Mouse (Mus musculus) midbrain, embryonic 11.5 days (tissue): ENCODE results near the gene Tefm. TPM values are rescaled to one million over a fixed set of nuclear protein-coding genes. Genes with fewer than 3 reads are reported as not detected.
A peak's percentile ranks its signal among the peaks of the same experiment; 100 is the strongest.
"Not testable (repeated sequence)": the region's sequence is repeated elsewhere in the genome, so short reads cannot be mapped to it uniquely, and the experiment has no call there.

Experiments used
- ATAC-seq: fragments of 200-750 bp; cut with Nextera tagmentation; 2 replicates; pipeline ENCODE4 v1.8.0; 2017; ENCODE audit warnings: moderate TSS enrichment, moderate library complexity; ENCODE audit not compliant: low FRiP score
- DNase-seq: peaks from one replicate; pipeline ENCODE4 v3.0.0; 2015; ENCODE audit warnings: low spot score; ENCODE audit errors: missing footprints
- H3K27ac ChIP-seq: fragments of 300-500 bp; sonication (generic); 2 replicates; pipeline ENCODE4 v1.5.1; 2014; ENCODE audit warnings: low read depth, low read length
- H3K27me3 ChIP-seq: fragments of 300-500 bp; sonication (generic); 2 replicates; pipeline ENCODE4 v1.6.1; 2014; ENCODE audit warnings: mild to moderate bottlenecking, low read length, moderate library complexity, mixed read lengths; ENCODE audit not compliant: control insufficient read depth, insufficient read depth
- H3K36me3 ChIP-seq: fragments of 300-500 bp; sonication (generic); 2 replicates; pipeline ENCODE4 v1.6.1; 2014; ENCODE audit warnings: mild to moderate bottlenecking, low read length, moderate library complexity, mixed read lengths; ENCODE audit not compliant: control insufficient read depth, insufficient read depth
- H3K4me1 ChIP-seq: fragments of 300-500 bp; sonication (generic); 2 replicates; pipeline ENCODE4 v1.6.1; 2014; ENCODE audit warnings: low read length; ENCODE audit not compliant: control insufficient read depth, insufficient read depth
- H3K4me2 ChIP-seq: fragments of 300-500 bp; sonication (generic); 2 replicates; pipeline ENCODE4 v1.6.1; 2014; ENCODE audit warnings: mild to moderate bottlenecking, moderate library complexity
- H3K4me3 ChIP-seq: fragments of 300-500 bp; sonication (generic); 2 replicates; pipeline ENCODE4 v1.5.1; 2014; ENCODE audit warnings: low read depth, low read length
- H3K9ac ChIP-seq: fragments of 300-500 bp; sonication (generic); 2 replicates; pipeline ENCODE4 v1.6.1; 2014; ENCODE audit warnings: low read length
- H3K9me3 ChIP-seq: fragments of 300-500 bp; sonication (generic); 2 replicates; pipeline ENCODE4 v1.6.1; 2016; ENCODE audit warnings: low read length; ENCODE audit not compliant: control insufficient read depth
- WGBS: fragments of 180-500 bp; shearing (Covaris S2); extraction: QIAGEN DNeasy Blood & Tissue Kit; methylation state at CpG from one replicate; pipeline ENCODE4 v1.1.7; 2014; 5-methylcytosine and 5-hydroxymethylcytosine counted together
- polyA plus RNA-seq: library from polyadenylated mRNA; unstranded; fragments of >200 nt; fragmentation: Nextera tagmentation; extraction: Ambion mirVana; gene quantifications from 2 replicates; pipeline ENCODE4 v1.2.1, GENCODE M21; 2014

Gene Tefm
- 29.7 and 30.3 TPM in 2 replicates for polyA plus RNA-seq

- WGBS, result under 1% methylated on average over 40 of the region's 40 CpGs
- peaks cover 4% of the 10 kb centered on the region; the same call in 1 of the 2 replicates for H3K36me3 ChIP-seq
- peak within 1 kb of the TSS; percentile 60 for H3K27ac ChIP-seq
- no peaks in the 10 kb centered on the region for H3K9me3 ChIP-seq
- H3K9ac ChIP-seq, result peak within 1 kb of the TSS; percentile 85
- peak; percentile 99 for DNase-seq
- peaks cover 8% of the 10 kb centered on the region for H3K4me1 ChIP-seq
- ATAC-seq, result peak; percentile 93
- H3K4me3 ChIP-seq, result peak within 1 kb of the TSS; percentile 73
- H3K27me3 ChIP-seq, result no peaks in the 10 kb centered on the region
- H3K4me2 ChIP-seq, result peak within 1 kb of the TSS; percentile 60
These were observed at the start of gene Tefm for GRCm38 (mm10) chr11:80141825-80142521. Tefm (minus strand) TSS chr11:80142175.

GRCm38 (mm10) chr11:80190280-80190679 is 48.3 kb upstream of the Tefm start:
- no peaks in the 10 kb centered on the region for H3K4me1 ChIP-seq
- H3K4me3 ChIP-seq, result no peak overlapping the region
- no peak overlapping the region for H3K4me2 ChIP-seq
- H3K9me3 ChIP-seq, result no peaks in the 10 kb centered on the region
- ATAC-seq (no peak), DNase-seq (no peak)
- no peaks in the 10 kb centered on the region for H3K36me3 ChIP-seq
- H3K27ac ChIP-seq, result no peak overlapping the region
- WGBS, result 79% methylated on average over 4 of the region's 4 CpGs
- no peak overlapping the region for H3K9ac ChIP-seq
- no peaks in the 10 kb centered on the region for H3K27me3 ChIP-seq

GRCm38 (mm10) chr11:80185441-80185976 is 43.5 kb upstream of the Tefm start:
- H3K4me2 ChIP-seq, ATAC-seq, H3K4me3 ChIP-seq, H3K27me3 ChIP-seq, H3K9me3 ChIP-seq, H3K36me3 ChIP-seq, H3K27ac ChIP-seq, H3K4me1 ChIP-seq, H3K9ac ChIP-seq, DNase-seq: not testable (repeated sequence)
- 70% methylated on average over 5 of the region's 5 CpGs for WGBS

GRCm38 (mm10) chr11:80184531-80185071 is 42.6 kb upstream of the Tefm start:
- DNase-seq (peak; percentile 85), ATAC-seq (no peak)
- Histone ChIP-seq H3K9me3 (no peaks in the 10 kb centered on the region), H3K4me2 (no peak overlapping the region), H3K27ac (no peak overlapping the region), H3K36me3 (no peaks in the 10 kb centered on the region), H3K4me1 (no peaks in the 10 kb centered on the region), H3K27me3 (no peaks in the 10 kb centered on the region), H3K4me3 (peak overlapping the region; percentile 40; the same call in 1 of the 2 replicates), H3K9ac (no peak overlapping the region)
- WGBS, result 91% methylated on average over 6 of the region's 6 CpGs

GRCm38 (mm10) chr11:80183705-80184255 is 41.8 kb upstream of the Tefm start, which contains the start of gene Rnf135:
Rnf135 (plus strand) TSS chr11:80183851.
- Histone ChIP-seq H3K4me1 (no peaks in the 10 kb centered on the region), H3K9me3 (no peaks in the 10 kb centered on the region), H3K4me3 (peak within 1 kb of the TSS; percentile 40), H3K4me2 (peak within 1 kb of the TSS; percentile 62), H3K27ac (no peak within 1 kb of the TSS), H3K36me3 (no peaks in the 10 kb centered on the region), H3K27me3 (no peaks in the 10 kb centered on the region), H3K9ac (peak within 1 kb of the TSS; percentile 58)
- WGBS, result 2% methylated on average over 33 of the region's 33 CpGs
- ATAC-seq (peak; percentile 70; the same call in 1 of the 2 replicates), DNase-seq (peak; percentile 96)

- H3K9me3 ChIP-seq, H3K4me1 ChIP-seq, DNase-seq, ATAC-seq, H3K36me3 ChIP-seq, H3K27ac ChIP-seq, H3K27me3 ChIP-seq: not testable (repeated sequence)
- WGBS, result 52% methylated on average over 11 of the region's 12 CpGs
- H3K4me2 ChIP-seq, result peak overlapping the region; percentile 62
- peak overlapping the region; percentile 58 for H3K9ac ChIP-seq
- H3K4me3 ChIP-seq, result peak overlapping the region; percentile 40
These were observed 41.2 kb upstream of the Tefm start for GRCm38 (mm10) chr11:80183054-80183704.

- Histone ChIP-seq H3K9me3 (no peaks in the 10 kb centered on the region), H3K4me2 (no peak overlapping the region), H3K36me3 (no peaks in the 10 kb centered on the region), H3K9ac (no peak overlapping the region), H3K27ac (no peak overlapping the region), H3K4me1 (no peaks in the 10 kb centered on the region), H3K27me3 (no peaks in the 10 kb centered on the region), H3K4me3 (no peak overlapping the region)
- ATAC-seq, result no peak
- 79% methylated on average over 5 of the region's 5 CpGs for WGBS
- DNase-seq, result no peak
These were observed 39.2 kb upstream of the Tefm start for GRCm38 (mm10) chr11:80181021-80181749.

- no peak for DNase-seq
- no peak overlapping the region for H3K27ac ChIP-seq
- no peaks in the 10 kb centered on the region for H3K27me3 ChIP-seq
- no peaks in the 10 kb centered on the region for H3K36me3 ChIP-seq
- H3K4me1 ChIP-seq, result no peaks in the 10 kb centered on the region
- WGBS, result 89% methylated on average over 8 of the region's 8 CpGs
- H3K9me3 ChIP-seq, result no peaks in the 10 kb centered on the region
- no peak overlapping the region for H3K4me3 ChIP-seq
- no peak overlapping the region for H3K9ac ChIP-seq
- ATAC-seq, result no peak
- H3K4me2 ChIP-seq, result no peak overlapping the region
These were observed 36.3 kb upstream of the Tefm start for GRCm38 (mm10) chr11:80178316-80178715.
